In genomic region chr9:21463766-21464564, GRCm38 (mm10) we compare ENCODE assay signal across 8 mouse cellular contexts. TPM values are rescaled to one million over a fixed set of nuclear protein-coding genes. Genes with fewer than 3 reads are reported as not detected.
DNase-seq lines count a peak whose midpoint lies in the region; ATAC-seq and TF ChIP-seq lines count a peak whose summit lies in the region.

No protein-coding gene starts in this region.

- peaks cover 53% of the 10 kb centered on the region for H3K36me3 ChIP-seq in heart, embryonic 13.5 days
- peaks cover 39% of the 10 kb centered on the region for H3K36me3 ChIP-seq in neural tube, embryonic 15.5 days
- H3K36me3 ChIP-seq in liver, postnatal 0 days (replicated peaks; ENCODE audit: insufficient read depth, low read length), result peaks cover 56% of the 10 kb centered on the region

- TF ChIP-seq CTCF in liver, postnatal 0 days (IDR thresholded peaks at IDR 0.05; ENCODE audit: low read depth), result no peak

- no peak overlapping the region for H3K4me3 ChIP-seq in heart, embryonic 13.5 days
- H3K4me3 ChIP-seq in neural tube, embryonic 15.5 days (replicated peaks), result no peak overlapping the region
- H3K4me3 ChIP-seq in liver, postnatal 0 days (ENCODE audit: low read depth, low read length), result no peak overlapping the region

- H3K27ac ChIP-seq in heart, embryonic 13.5 days (replicated peaks), result peak overlapping the region; percentile 89
- 0 out of 2 replicates have a peak overlapping the region, but pooled peaks have one; percentile 28 for H3K27ac ChIP-seq in neural tube, embryonic 15.5 days (replicated peaks)
- peak overlapping the region; percentile 45 for H3K27ac ChIP-seq in liver, postnatal 0 days (ENCODE audit: low read depth)

- H3K9ac ChIP-seq in heart, embryonic 13.5 days, result peak overlapping the region; percentile 54
- H3K9ac ChIP-seq in neural tube, embryonic 15.5 days (replicated peaks), result no peak overlapping the region
- no peak overlapping the region for H3K9ac ChIP-seq in liver, postnatal 0 days (replicated peaks)

- ATAC-seq in heart, embryonic 13.5 days (ENCODE audit: extremely low read depth, insufficient number of reproducible peaks, low FRiP score, low TSS enrichment), result no peak
- ATAC-seq in neural tube, embryonic 15.5 days (ENCODE audit: low FRiP score), result no peak
- 0 out of 2 replicates have a peak, but pooled peaks have one; percentile 14 for ATAC-seq in liver, postnatal 0 days
- ATAC-seq in monocyte, adult 5-6 weeks (replicated peaks; ENCODE audit: insufficient number of reproducible peaks, low FRiP score, low TSS enrichment, poor library complexity, severe bottlenecking), result no peak

- TF ChIP-seq EP300 in liver, postnatal 0 days (IDR thresholded peaks at IDR 0.05; ENCODE audit: low read depth), result no peak

- intact Hi-C loops in left cerebral cortex, postnatal 25 days (cut with DNase I), result loop anchor here (2.0 kb wide), 1 partner anchor 39 kb away; the partner anchor contains the start of gene Dnm2

- peak overlapping the region; percentile 40; the same call in 1 of the 2 replicates for H3K4me2 ChIP-seq in heart, embryonic 13.5 days
- H3K4me2 ChIP-seq in neural tube, embryonic 15.5 days, result no peak overlapping the region
- no peak overlapping the region for H3K4me2 ChIP-seq in liver, postnatal 0 days (ENCODE audit: low read depth, low read length)

- no peak for DNase-seq in heart, postnatal 4 days
- no peak for DNase-seq in neural tube, embryonic 10.5 days (ENCODE audit: extremely low spot score, low spot score)
- DNase-seq in cerebellum, adult 11 months, result peak; percentile 48
- no peak for DNase-seq in liver, postnatal 0 days
- DNase-seq in left cerebral cortex, postnatal 25 days (ENCODE audit: low spot score in 2 of 2), result no peak

- WGBS in heart, embryonic 13.5 days, result 79% methylated on average over 3 of the region's 3 CpGs
- 77% methylated on average over 3 of the region's 3 CpGs for WGBS in neural tube, embryonic 15.5 days
- 71% methylated on average over 3 of the region's 3 CpGs for WGBS in liver, postnatal 0 days (ENCODE audit: insufficient replicate concordance)

- H3K4me1 ChIP-seq in heart, embryonic 13.5 days, result peaks cover 28% of the 10 kb centered on the region
- peaks cover 14% of the 10 kb centered on the region; the same call in 1 of the 2 replicates for H3K4me1 ChIP-seq in neural tube, embryonic 15.5 days
- peaks cover 12% of the 10 kb centered on the region for H3K4me1 ChIP-seq in liver, postnatal 0 days (ENCODE audit: insufficient read depth)

- no peaks in the 10 kb centered on the region for H3K27me3 ChIP-seq in heart, embryonic 13.5 days (replicated peaks)
- H3K27me3 ChIP-seq in neural tube, embryonic 15.5 days (replicated peaks), result no peaks in the 10 kb centered on the region
- H3K27me3 ChIP-seq in liver, postnatal 0 days (ENCODE audit: insufficient read depth, low read length), result no peaks in the 10 kb centered on the region

- H3K9me3 ChIP-seq in heart, embryonic 13.5 days, result no peaks in the 10 kb centered on the region
- no peaks in the 10 kb centered on the region for H3K9me3 ChIP-seq in neural tube, embryonic 15.5 days (replicated peaks)
- no peaks in the 10 kb centered on the region for H3K9me3 ChIP-seq in liver, postnatal 0 days (ENCODE audit: low read length)

RNA-seq across cellular contexts. Expression of gene Dnm2, which starts 39.3 kb away (rescaled TPM):
- polyA plus RNA-seq in heart, embryonic 13.5 days (2015; fragmentation: Nextera tagmentation; extraction: Ambion mirVana), result 66.8 and 67.6 TPM in 2 replicates
- 10 to 100 TPM; 83.9 to 86.7 TPM for total RNA-seq in heart, postnatal 4 days (2021)
- polyA plus RNA-seq in neural tube, embryonic 15.5 days (2015; fragmentation: Nextera tagmentation; extraction: Ambion mirVana), result 58.5 and 63.7 TPM in 2 replicates
- polyA plus RNA-seq in liver, postnatal 0 days (2015; fragmentation: Nextera tagmentation; extraction: Ambion mirVana), result 29.5 and 35.2 TPM in 2 replicates
- 178 to 219 TPM (median 197 TPM) in 3 replicates for total RNA-seq in monocyte, adult 5-6 weeks (2017)
- 10 to 100 TPM; 55.5 to 63.4 TPM for total RNA-seq in left cerebral cortex, postnatal 25 days (2021)

RNA-seq across cellular contexts. Expression of gene Tmed1, which starts 46.1 kb away (rescaled TPM):
- 88.9 and 103 TPM in 2 replicates for polyA plus RNA-seq in heart, embryonic 13.5 days (2015; fragmentation: Nextera tagmentation; extraction: Ambion mirVana)
- total RNA-seq in heart, postnatal 4 days (2021), result 10 to 100 TPM; 38.6 to 46.3 TPM
- polyA plus RNA-seq in neural tube, embryonic 15.5 days (2015; fragmentation: Nextera tagmentation; extraction: Ambion mirVana), result 53.4 and 61.3 TPM in 2 replicates
- polyA plus RNA-seq in liver, postnatal 0 days (2015; fragmentation: Nextera tagmentation; extraction: Ambion mirVana), result 34.6 and 38.0 TPM in 2 replicates
- total RNA-seq in monocyte, adult 5-6 weeks (2017), result 3.2 to 6.6 TPM (median 6.3 TPM) in 3 replicates
- total RNA-seq in left cerebral cortex, postnatal 25 days (2021), result 10 to 100 TPM; 14.3 to 15.6 TPM

RNA-seq across cellular contexts. Expression of gene Qtrt1, which starts 52.3 kb away (rescaled TPM):
- polyA plus RNA-seq in heart, embryonic 13.5 days (2015; fragmentation: Nextera tagmentation; extraction: Ambion mirVana), result 27.6 and 28.6 TPM in 2 replicates
- total RNA-seq in heart, postnatal 4 days (2021), result 10 to 100 TPM; 11.3 to 13.3 TPM
- polyA plus RNA-seq in neural tube, embryonic 15.5 days (2015; fragmentation: Nextera tagmentation; extraction: Ambion mirVana), result 47.6 and 55.6 TPM in 2 replicates
- polyA plus RNA-seq in liver, postnatal 0 days (2015; fragmentation: Nextera tagmentation; extraction: Ambion mirVana), result 11.3 and 13.7 TPM in 2 replicates
- total RNA-seq in monocyte, adult 5-6 weeks (2017), result 7.2 to 12.8 TPM (median 7.3 TPM) in 3 replicates
- total RNA-seq in left cerebral cortex, postnatal 25 days (2021), result 10 to 100 TPM; 22.2 to 30.7 TPM

Comparison
In these comparisons a context has a peak if more than half of its experiments do, and no peak if none do; other contexts are left out.
1. H3K27ac ChIP-seq: peak in every context shown above with its lines; median percentile 89 in heart, embryonic 13.5 days; 45 in liver, postnatal 0 days; 28 in neural tube, embryonic 15.5 days.